Mouse (Mus musculus) thymus, postnatal 10 days (tissue): ENCODE measurements at regions not wholly inside any gene's neighbourhood (a gene's known extent, or its start where the extent isn't known, plus 50 kb on each side); places are given as distances from the start of the nearest gene placed in this dataset.
A peak's percentile ranks its signal among the peaks of the same experiment; 100 is the strongest.

Source experiments
- DNase-seq, 2 experiments: peaks; one replicate each; pipeline ENCODE4 v3.0.0; 2021; ENCODE audit warnings: low spot score in 2 of 2

- no peak for DNase-seq
Measured at GRCm38 (mm10) chr11:84701319-84702175, 117.8 kb downstream of the Mrm1 start.

DNA sequence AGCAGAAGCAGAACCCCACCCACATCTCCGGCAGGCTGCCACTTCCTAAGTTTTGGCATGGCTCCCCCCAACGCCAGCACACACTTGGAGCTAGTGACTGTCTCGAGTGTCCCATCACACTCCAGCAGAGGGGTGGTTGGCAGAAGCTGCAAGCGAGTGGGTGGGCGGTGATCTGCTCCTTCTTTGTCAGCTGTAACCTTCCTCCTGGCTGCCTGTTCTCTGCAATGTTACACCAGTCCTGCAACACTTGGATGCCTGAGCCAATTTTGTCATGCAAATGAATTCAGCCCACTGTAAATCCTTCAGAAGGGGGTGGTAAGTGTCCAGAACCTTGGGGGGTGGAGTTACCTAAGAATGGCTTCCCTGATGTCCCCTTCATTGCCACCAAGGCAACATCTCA is 121.8 kb downstream of the Mrm1 start:
- DNase-seq: no peak

GRCm38 (mm10) chr11:84692638-84693037 is 126.7 kb downstream of the Mrm1 start:
- DNase-seq: peak in 1 of 2 experiments; percentile 5

DNA sequence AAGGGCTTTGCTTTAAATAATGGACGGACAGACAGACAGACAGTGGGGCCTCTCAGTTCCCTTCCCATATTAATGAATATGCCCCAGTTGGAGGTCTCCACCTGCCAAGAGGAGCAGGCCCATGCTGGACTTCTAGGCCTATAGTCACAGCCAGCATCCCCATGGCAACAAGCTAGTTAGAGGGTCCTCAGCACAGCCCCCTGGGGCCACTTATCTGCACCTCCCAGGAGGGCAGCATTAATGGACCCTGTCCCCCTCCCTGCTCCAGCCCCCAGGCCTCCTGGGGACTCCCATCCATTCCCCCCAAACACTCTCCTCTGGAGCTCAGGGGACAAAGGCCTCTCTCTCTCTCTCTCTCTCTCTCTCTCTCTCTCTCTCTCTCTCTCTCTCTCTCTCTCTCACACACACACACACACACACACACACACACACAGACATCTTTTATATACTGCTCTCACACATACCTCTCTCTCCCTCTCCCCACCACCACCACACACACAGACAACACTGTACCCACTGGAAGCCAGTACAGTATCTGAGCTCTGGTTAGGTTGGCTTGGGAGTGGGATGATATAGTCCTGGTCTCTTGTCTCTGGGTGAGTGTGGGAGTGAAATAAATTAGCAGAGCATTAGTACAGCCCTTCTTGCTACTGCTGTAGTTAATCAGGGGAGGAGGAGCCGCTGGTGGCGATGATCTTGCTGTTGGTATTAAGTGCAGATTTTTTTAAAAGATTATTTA is 127.7 kb downstream of the Mrm1 start:
- no peak for DNase-seq

GRCm38 (mm10) chr11:84686473-84686872 is 132.8 kb downstream of the Mrm1 start:
- DNase-seq: no peak

DNA sequence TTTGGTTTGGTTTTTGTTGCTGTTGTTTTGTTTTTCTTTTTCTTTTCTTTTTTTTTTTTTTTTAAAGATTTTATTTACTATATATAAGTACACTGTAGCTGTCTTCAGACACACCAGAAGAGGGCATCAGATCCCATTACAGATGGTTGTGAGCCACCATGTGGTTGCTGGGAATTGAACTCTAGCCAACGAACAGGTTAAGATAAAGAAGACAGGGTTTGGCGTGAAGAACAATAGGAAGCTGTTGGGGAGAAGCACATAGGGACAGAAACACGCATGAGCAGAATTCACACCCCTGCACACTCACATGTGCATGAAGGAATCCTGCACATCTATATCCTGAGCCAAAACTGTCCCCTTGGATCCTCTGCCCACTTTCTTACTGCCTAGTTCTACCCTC is 135.0 kb downstream of the Mrm1 start:
- no peak for DNase-seq

DNA sequence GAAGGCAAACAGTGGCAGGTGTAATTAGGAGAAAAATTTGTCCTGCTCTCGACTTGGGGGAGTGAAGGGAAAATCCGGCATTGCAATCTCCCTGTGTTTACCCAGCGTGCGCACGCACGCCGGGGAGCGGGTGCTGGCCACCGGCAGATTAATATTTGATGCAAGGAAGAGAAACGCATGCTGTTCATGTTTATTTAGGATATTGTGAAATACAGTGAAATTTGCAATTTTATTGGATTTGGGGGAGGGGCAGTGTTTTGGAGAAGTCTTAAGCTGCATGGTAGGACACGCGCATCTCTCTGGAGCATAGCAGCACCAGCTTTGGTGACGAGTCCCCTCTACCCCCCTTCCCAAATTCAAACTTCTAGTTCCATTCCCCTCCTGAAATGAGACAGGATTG is 136.4 kb downstream of the Mrm1 start:
- DNase-seq: no peak

DNA sequence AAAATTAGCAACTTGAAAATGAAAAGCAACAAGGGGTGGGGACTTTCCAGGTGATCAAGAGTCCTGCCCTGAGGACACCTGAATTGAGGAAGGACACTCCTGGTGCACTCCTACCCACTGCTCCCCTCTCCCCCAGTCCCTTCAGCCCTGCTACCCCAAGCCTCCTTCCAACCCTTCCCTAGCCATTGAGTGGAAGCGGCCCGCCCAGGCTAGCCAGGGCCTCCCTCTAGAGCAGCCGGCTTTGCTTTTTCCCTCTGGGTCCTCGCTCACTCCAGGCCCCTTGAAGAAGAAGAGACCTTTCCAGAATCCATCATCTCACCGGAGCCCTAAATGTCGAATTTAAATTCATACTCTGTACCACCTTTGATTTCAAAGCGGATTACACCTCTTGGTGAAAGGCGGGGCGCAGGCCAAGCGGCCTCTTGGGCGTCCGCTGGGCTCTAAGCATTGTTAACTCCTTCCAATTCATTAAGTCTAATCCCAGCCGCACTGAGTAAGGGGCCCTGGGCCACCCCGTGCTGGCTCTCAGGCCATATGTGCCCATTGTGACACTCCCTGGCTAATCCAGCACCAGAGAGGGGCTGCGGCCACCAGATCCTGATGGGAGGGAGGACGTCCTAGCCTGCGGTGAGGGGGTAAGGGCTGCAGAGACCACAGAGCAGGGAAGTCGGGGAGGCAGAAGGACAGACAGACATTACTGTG is 142.8 kb downstream of the Mrm1 start:
- no peak for DNase-seq

- DNase-seq: no peak
Measured at GRCm38 (mm10) chr11:84672841-84673473, 146.4 kb downstream of the Mrm1 start.

DNA sequence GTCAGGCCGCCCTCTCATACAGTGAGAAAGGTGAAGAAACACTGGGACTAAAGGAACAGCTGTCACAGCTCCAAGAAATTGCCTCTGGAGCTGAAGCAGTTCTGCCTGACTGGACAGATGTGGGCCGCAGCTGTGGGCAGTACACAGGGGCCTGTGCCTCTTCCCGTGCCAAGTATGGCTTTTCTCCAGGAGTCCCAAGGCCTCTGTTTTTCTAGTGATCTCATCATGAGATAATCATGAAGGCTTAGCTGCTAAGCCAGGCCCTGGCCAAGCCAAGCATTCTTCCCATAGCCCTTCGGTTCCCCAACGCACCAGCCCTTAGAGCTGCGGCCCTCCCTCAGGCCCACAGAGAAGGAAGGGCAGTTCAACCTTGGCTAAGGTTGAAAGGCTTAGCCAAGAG is 146.2 kb upstream of the Lhx1 start:
- no peak for DNase-seq

DNA sequence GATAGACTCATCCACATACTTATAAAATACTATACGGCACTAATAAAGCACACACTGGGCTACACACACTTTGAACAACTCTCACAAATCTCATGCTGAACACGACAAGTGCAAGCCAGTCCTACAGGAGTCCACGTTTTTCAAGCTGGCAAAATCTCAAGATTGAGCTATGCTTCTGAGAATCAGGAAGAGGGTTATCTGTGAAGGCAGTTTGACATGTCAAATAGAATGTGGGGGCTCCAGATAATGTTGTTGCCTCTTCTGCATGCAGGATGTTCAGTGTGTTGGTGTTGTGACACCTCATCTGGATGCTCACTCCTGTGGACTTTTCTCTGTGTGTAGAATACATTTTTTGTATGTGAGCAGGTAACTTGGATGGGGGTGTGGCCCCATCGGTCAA is 142.4 kb upstream of the Lhx1 start:
- no peak for DNase-seq

- DNase-seq: no peak
Measured at GRCm38 (mm10) chr11:84664258-84664657, 138.9 kb upstream of the Lhx1 start.

- peak in 1 of 2 experiments; percentile 25 for DNase-seq
Measured at GRCm38 (mm10) chr11:84661981-84662380, 136.6 kb upstream of the Lhx1 start.

GRCm38 (mm10) chr11:84660877-84661276 is 135.5 kb upstream of the Lhx1 start:
- DNase-seq: no peak

DNA sequence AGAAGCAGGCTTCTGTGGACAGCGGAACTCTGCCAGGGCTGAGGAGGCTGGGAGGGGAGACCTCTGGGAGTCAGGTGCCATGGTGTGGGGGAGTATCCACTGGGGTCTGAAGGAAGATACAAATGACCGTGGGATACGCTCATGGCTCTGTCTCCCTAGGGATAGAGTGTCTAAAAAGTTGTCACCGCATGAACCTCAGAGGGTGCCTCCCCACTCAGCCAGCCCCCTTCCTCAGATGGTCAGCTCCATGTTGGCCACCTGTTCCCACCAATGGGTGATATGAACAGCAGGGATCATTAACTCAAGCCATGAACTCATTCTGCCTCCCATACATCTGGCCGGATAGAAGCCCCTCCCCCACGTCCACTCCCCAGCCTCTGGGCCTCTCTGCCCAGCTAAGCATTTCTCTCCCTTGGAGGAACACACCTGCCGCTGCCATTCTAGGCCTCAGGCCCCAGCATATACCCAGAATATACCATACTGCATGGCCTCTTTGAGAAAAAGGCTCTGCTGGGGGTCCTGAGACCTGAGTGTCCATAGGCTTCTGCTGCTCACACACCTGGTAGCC is 134.1 kb upstream of the Lhx1 start:
- no peak for DNase-seq

DNA sequence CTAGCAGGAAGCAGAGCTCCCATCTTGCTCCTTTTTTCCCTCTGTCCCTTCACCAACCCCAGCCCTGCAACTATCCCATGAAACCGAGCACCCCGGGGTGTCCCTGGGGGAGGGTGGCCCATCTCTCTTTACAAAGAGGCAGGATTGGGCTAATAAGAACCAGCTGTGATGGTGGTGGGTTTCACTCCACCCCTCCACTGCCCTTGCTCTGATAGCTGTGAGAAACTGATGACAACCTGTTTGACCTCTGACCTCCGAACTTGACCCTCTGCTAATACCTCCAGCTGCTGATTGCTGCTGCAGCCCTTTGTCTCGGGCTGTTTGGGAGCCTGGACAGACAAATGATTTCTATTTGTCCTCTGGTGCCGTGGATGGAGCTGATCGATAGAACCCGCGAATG is 128.1 kb upstream of the Lhx1 start:
- no peak for DNase-seq

- no peak for DNase-seq
Measured at GRCm38 (mm10) chr11:84648899-84649298, 123.6 kb upstream of the Lhx1 start.

- DNase-seq: no peak
Measured at GRCm38 (mm10) chr11:84647104-84647503, 121.8 kb upstream of the Lhx1 start.

DNA sequence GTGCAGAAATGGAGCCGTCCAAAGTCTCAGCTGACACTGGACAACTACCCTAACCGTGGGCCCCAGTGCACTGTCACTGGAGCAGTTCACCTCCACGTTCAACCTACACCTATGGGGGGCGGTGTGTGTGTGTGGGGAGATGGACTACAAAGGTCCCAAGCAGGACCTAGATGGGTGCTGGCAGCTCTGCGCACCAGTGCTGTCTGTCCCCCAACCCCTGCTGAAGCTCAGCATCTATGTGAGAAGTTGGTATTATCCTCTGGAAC is 117.7 kb upstream of the Lhx1 start:
- no peak for DNase-seq

DNA sequence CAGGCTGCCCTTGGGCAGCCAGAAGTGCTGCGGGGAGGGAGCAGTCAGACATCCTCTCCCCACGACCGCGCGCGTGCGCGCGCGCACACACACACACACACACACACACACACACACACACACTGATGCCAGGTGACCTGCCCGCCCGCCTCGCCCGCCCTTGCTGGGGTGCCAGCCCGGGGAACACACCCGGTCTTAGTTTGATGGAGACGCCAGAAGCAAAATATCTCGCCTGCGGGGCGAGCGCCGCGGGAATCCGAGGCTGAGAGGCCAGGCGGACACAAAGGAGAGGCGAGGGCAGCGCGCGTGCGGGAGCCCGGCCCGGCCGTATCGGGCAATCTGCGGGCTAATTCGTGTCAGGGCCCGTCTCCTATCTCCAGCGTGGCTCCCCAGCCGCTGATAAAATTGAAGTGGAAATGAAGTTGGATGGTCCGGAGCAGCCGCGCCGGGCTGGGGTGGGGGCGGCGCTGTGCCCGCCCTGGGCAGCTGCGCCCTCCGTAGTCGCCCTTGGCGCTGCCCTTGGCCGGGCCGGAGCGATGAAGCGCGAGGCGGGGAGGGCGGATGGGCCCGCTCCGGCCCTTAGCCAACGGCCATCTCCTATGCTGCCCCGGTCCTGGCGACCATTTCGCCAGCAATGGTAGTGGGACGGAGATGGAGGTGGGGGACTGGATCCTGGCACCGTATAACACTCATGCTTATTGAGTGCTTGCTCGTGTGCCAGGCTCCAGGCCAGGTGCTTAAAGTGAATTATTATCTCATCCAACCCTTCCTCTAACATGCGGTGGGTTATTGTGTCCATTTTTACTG is 117.2 kb upstream of the Lhx1 start:
- DNase-seq: no peak

DNA sequence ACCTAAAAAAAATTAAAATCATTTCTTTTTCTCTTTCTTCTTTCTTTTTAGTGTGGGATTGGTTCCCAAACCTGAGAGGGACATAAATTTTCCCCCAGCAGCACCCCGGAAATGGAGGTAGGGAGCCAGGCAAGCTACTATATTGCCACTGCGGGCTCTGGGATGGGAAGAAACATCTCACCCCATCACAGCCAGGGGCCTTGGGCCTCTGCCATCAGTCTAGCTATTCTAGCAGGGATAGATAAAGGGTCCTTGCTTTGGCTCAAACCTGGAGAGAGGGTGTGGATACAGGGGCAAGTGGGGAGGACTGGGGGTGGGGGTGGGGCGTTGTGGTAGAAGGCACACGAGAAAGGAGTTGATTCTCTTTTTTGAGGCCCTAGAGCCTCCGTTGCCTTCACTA is 116.3 kb upstream of the Lhx1 start:
- no peak for DNase-seq
